Comparison of ENCODE assay signal across 16 mouse cellular contexts in the genomic region with DNA sequence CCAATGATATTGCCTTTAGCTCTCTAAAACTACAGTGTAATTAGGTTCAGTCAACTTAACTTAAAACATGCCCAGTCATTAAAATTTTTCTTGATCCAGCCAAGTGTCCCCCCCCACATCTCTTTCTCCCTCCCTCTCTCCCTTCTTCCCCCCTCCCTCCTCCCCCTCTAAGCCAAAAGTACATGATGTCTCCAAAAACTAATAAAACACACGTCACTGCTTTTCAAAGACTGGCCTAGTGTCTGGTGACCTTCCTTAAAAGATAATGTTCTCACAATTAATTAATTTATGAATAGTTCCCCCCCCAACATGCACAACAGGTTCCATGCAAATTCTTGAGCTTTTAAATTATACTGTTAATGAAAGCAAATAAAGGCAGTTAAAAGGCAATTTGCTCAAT. TPM values are rescaled to one million over a fixed set of nuclear protein-coding genes. Genes with fewer than 3 reads are reported as not detected.
A peak's percentile ranks its signal among the peaks of the same experiment; 100 is the strongest.
DNase-seq lines count a peak whose midpoint lies in the region; ATAC-seq and TF ChIP-seq lines count a peak whose summit lies in the region.
"Had no signal": no experiment of that assay in that cellular context is flagged by ENCODE, and none has a peak within 500 bp of the region (broad histone marks: within the 10 kb centered on the region; RNA-seq: fewer than 3 reads in every experiment).

No protein-coding gene starts in this region.

- no peak for TF ChIP-seq CTCF in heart, postnatal 0 days (IDR thresholded peaks at IDR 0.05; ENCODE audit: low read depth)
- TF ChIP-seq CTCF in lung, postnatal 0 days (IDR thresholded peaks at IDR 0.05) = no peak
- no peak for TF ChIP-seq CTCF in lung, adult 2 months (IDR thresholded peaks at IDR 0.05; ENCODE audit: insufficient read depth, low read length)

- peaks cover 28% of the 10 kb centered on the region for H3K4me1 ChIP-seq in heart, postnatal 0 days (ENCODE audit: control insufficient read depth, insufficient read depth)
- H3K4me1 ChIP-seq in lung, postnatal 0 days (ENCODE audit: insufficient read depth, low read depth, low read length) = peaks cover 42% of the 10 kb centered on the region
- peaks cover 27% of the 10 kb centered on the region for H3K4me1 ChIP-seq in lung, adult 2 months (ENCODE audit: control insufficient read depth, insufficient read depth, low read length)

- no peak for TF ChIP-seq POLR2A in lung, adult 2 months (IDR thresholded peaks at IDR 0.05; ENCODE audit: borderline replicate concordance, extremely low read depth, low read depth, low read length)

- no peaks in the 10 kb centered on the region; the same call in 1 of the 2 replicates for H3K36me3 ChIP-seq in heart, postnatal 0 days (replicated peaks; ENCODE audit: control insufficient read depth, insufficient read depth, low read length)
- no peaks in the 10 kb centered on the region for H3K36me3 ChIP-seq in lung, postnatal 0 days (ENCODE audit: insufficient read depth, low read length)
- H3K36me3 ChIP-seq: embryonic facial prominence, embryonic 10.5 days; heart, embryonic 13.5 days; hindbrain, embryonic 13.5 days had no signal

- H3K27ac ChIP-seq in heart, postnatal 0 days (ENCODE audit: low read depth) = 0 out of 2 replicates have a peak overlapping the region, but pooled peaks have one; percentile 8
- H3K27ac ChIP-seq in lung, postnatal 0 days (ENCODE audit: low read length) = peak overlapping the region; percentile 43
- H3K27ac ChIP-seq: embryonic facial prominence, embryonic 10.5 days; heart, embryonic 13.5 days; hindbrain, embryonic 13.5 days; hindbrain, postnatal 0 days had no signal

- no peak overlapping the region for H3K4me2 ChIP-seq in heart, postnatal 0 days (ENCODE audit: low read depth, low read length)
- no peak overlapping the region for H3K4me2 ChIP-seq in lung, postnatal 0 days (replicated peaks; ENCODE audit: low read depth, low read length)
- H3K4me2 ChIP-seq: heart, embryonic 13.5 days; hindbrain, embryonic 13.5 days had no signal

- no peaks in the 10 kb centered on the region for H3K9me3 ChIP-seq in heart, postnatal 0 days (replicated peaks; ENCODE audit: control insufficient read depth, low read length)
- no peaks in the 10 kb centered on the region for H3K9me3 ChIP-seq in lung, postnatal 0 days (ENCODE audit: low read length)
- H3K9me3 ChIP-seq: embryonic facial prominence, embryonic 10.5 days; heart, embryonic 13.5 days; hindbrain, embryonic 13.5 days had no signal

- peak; percentile 16 for DNase-seq in heart, postnatal 0 days (ENCODE audit: low spot score)
- DNase-seq in heart, postnatal 10 days = no peak
- peak; percentile 28 for DNase-seq in kidney, postnatal 14 days
- DNase-seq in kidney, adult 11 months = no peak
- DNase-seq in lung, postnatal 0 days (ENCODE audit: low spot score) = peak; percentile 72
- DNase-seq in lung, adult 2 months = no peak
- peak; percentile 53 for DNase-seq in skeletal muscle tissue, adult 2 months (ENCODE audit: low read depth, low spot score)
- DNase-seq: cerebellum, postnatal 10 days had no signal

- WGBS in heart, postnatal 0 days = 64% methylated on average over 1 of the region's 1 CpGs
- WGBS in lung, postnatal 0 days = 33% methylated on average over 1 of the region's 1 CpGs
- 32% methylated on average over 1 of the region's 1 CpGs for WGBS in lung, adult 2 months

- ATAC-seq in heart, postnatal 0 days (ENCODE audit: insufficient read depth, low read depth) = no peak
- ATAC-seq in lung, postnatal 0 days = peak; percentile 25; the same call in 1 of the 2 replicates
- ATAC-seq: activated CD4-positive, CD25-positive, alpha-beta regulatory T cell, adult 4 months; forebrain, embryonic 14.5 days; hindbrain, postnatal 0 days; Patski had no signal

- TF ChIP-seq EP300 in heart, postnatal 0 days (IDR thresholded peaks at IDR 0.05; ENCODE audit: low read depth) = no peak
- TF ChIP-seq EP300 in lung, postnatal 0 days (IDR thresholded peaks at IDR 0.05) = peak; percentile 72

- no peaks in the 10 kb centered on the region for H3K27me3 ChIP-seq in heart, postnatal 0 days (ENCODE audit: control insufficient read depth, insufficient read depth, low read length)
- no peaks in the 10 kb centered on the region for H3K27me3 ChIP-seq in lung, postnatal 0 days (replicated peaks; ENCODE audit: insufficient read depth, low read length)
- H3K27me3 ChIP-seq: CH12.LX; hindbrain, embryonic 13.5 days had no signal

- intact Hi-C loops in heart, postnatal 10 days (cut with DNase I) = no loop called here

- H3K9ac ChIP-seq in heart, postnatal 0 days (replicated peaks; ENCODE audit: low read depth, low read length) = no peak overlapping the region
- H3K9ac ChIP-seq in lung, postnatal 0 days (replicated peaks; ENCODE audit: low read depth) = no peak overlapping the region
- H3K9ac ChIP-seq: heart, embryonic 13.5 days; hindbrain, embryonic 13.5 days had no signal

- H3K4me3 ChIP-seq in heart, postnatal 0 days (ENCODE audit: low read depth, low read length) = no peak overlapping the region
- H3K4me3 ChIP-seq in lung, postnatal 0 days (ENCODE audit: low read depth, low read length) = no peak overlapping the region
- no peak overlapping the region for H3K4me3 ChIP-seq in lung, adult 2 months (replicated peaks; ENCODE audit: extremely low read depth, low read depth, low read length)
- H3K4me3 ChIP-seq: embryonic facial prominence, embryonic 10.5 days; heart, embryonic 13.5 days; hindbrain, embryonic 13.5 days had no signal

RNA-seq across cellular contexts. Expression of a gene that starts 48.7 kb away (rescaled TPM):
- total RNA-seq in heart, postnatal 0 days (2014; rRNA removed; ENCODE audit: low replicate concordance) = 54.7 and 65.0 TPM in 2 replicates
- polyA plus RNA-seq in heart, postnatal 0 days (2015; fragmentation: Nextera tagmentation; extraction: Ambion mirVana) = 1.8 and 5.0 TPM in 2 replicates
- total RNA-seq in heart, postnatal 10 days (2021) = 100 to 1,000 TPM in 1 of 2 experiments, 10 to 100 TPM in 1; 25.5 to 199 TPM
- 3.9 and 19.7 TPM in 2 replicates for polyA plus RNA-seq in lung, postnatal 0 days (2015; fragmentation: Nextera tagmentation; extraction: Ambion mirVana)
- polyA plus RNA-seq in lung, adult 2 months (2012; rRNA removed) = 16.0 and 44.4 TPM in 2 replicates
- polyA plus RNA-seq: activated CD4-positive, CD25-positive, alpha-beta regulatory T cell, adult 4 months had no signal

Comparison
In these comparisons a context has a peak if more than half of its experiments do, and no peak if none do; other contexts are left out.
1. DNase-seq: peak in heart, postnatal 0 days (single experiment), kidney, postnatal 14 days (single experiment), lung, postnatal 0 days (single experiment) and skeletal muscle tissue, adult 2 months (single experiment); none in heart, postnatal 10 days (0 of 2), kidney, adult 11 months (single experiment) and lung, adult 2 months (single experiment).